Mouse (Mus musculus): ENCODE measurements around the gene Usp40. TPM values are rescaled to one million over a fixed set of nuclear protein-coding genes. Genes with fewer than 3 reads are reported as not detected.

Gene Usp40
- polyA plus RNA-seq, 1 experiment = 4.6 TPM

- WGBS = 88% methylated on average over 3 of the region's 3 CpGs
- no peak overlapping the region for H3K4me3 ChIP-seq (replicated peaks; ENCODE audit: control insufficient read depth, low read depth, low read length)
- TF ChIP-seq CTCF (IDR thresholded peaks at IDR 0.05; ENCODE audit: control insufficient read depth, insufficient read depth, low read length) (no peak), POLR2A (IDR thresholded peaks at IDR 0.05; ENCODE audit: borderline replicate concordance, control insufficient read depth, low read depth, low read length) (no peak)
- H3K4me1 ChIP-seq (ENCODE audit: control insufficient read depth, insufficient read depth, low read length) = no peaks in the 10 kb centered on the region
- H3K27ac ChIP-seq (ENCODE audit: control insufficient read depth, insufficient read depth, low read depth, low read length, poor library complexity) = no peak overlapping the region
Observed at GRCm38 (mm10) chr1:87917361-87917760, 91.0 kb downstream of the Usp40 start.

GRCm38 (mm10) chr1:87913356-87913755 is 95.0 kb downstream of the Usp40 start:
- Histone ChIP-seq H3K4me1 (ENCODE audit: control insufficient read depth, insufficient read depth, low read length) (no peaks in the 10 kb centered on the region), H3K27ac (ENCODE audit: control insufficient read depth, insufficient read depth, low read depth, low read length, poor library complexity) (no peak overlapping the region), H3K4me3 (replicated peaks; ENCODE audit: control insufficient read depth, low read depth, low read length) (no peak overlapping the region)
- TF ChIP-seq POLR2A (IDR thresholded peaks at IDR 0.05; ENCODE audit: borderline replicate concordance, control insufficient read depth, low read depth, low read length) = no peak
- no peak for TF ChIP-seq CTCF (IDR thresholded peaks at IDR 0.05; ENCODE audit: control insufficient read depth, insufficient read depth, low read length)

- TF ChIP-seq CTCF (IDR thresholded peaks at IDR 0.05; ENCODE audit: control insufficient read depth, insufficient read depth, low read length) = no peak
- TF ChIP-seq POLR2A (IDR thresholded peaks at IDR 0.05; ENCODE audit: borderline replicate concordance, control insufficient read depth, low read depth, low read length) = no peak
- Histone ChIP-seq H3K4me1 (ENCODE audit: control insufficient read depth, insufficient read depth, low read length) (no peaks in the 10 kb centered on the region), H3K4me3 (replicated peaks; ENCODE audit: control insufficient read depth, low read depth, low read length) (no peak overlapping the region), H3K27ac (ENCODE audit: control insufficient read depth, insufficient read depth, low read depth, low read length, poor library complexity) (no peak overlapping the region)
- 67% methylated on average over 1 of the region's 1 CpGs for WGBS
Observed at GRCm38 (mm10) chr1:87910428-87910827, 97.9 kb downstream of the Usp40 start.

- Histone ChIP-seq H3K4me3 (replicated peaks; ENCODE audit: control insufficient read depth, low read depth, low read length) (no peak overlapping the region), H3K4me1 (ENCODE audit: control insufficient read depth, insufficient read depth, low read length) (no peaks in the 10 kb centered on the region), H3K27ac (ENCODE audit: control insufficient read depth, insufficient read depth, low read depth, low read length, poor library complexity) (no peak overlapping the region)
- no peak for TF ChIP-seq CTCF (IDR thresholded peaks at IDR 0.05; ENCODE audit: control insufficient read depth, insufficient read depth, low read length)
Observed at GRCm38 (mm10) chr1:87909565-87909964, 98.8 kb downstream of the Usp40 start.

- 76% methylated on average over 3 of the region's 3 CpGs for WGBS
- H3K27ac ChIP-seq (ENCODE audit: control insufficient read depth, insufficient read depth, low read depth, low read length, poor library complexity) = no peak overlapping the region
- no peak overlapping the region for H3K4me3 ChIP-seq (replicated peaks; ENCODE audit: control insufficient read depth, low read depth, low read length)
- TF ChIP-seq CTCF (IDR thresholded peaks at IDR 0.05; ENCODE audit: control insufficient read depth, insufficient read depth, low read length) (no peak), POLR2A (IDR thresholded peaks at IDR 0.05; ENCODE audit: borderline replicate concordance, control insufficient read depth, low read depth, low read length) (no peak)
- no peaks in the 10 kb centered on the region for H3K4me1 ChIP-seq (ENCODE audit: control insufficient read depth, insufficient read depth, low read length)
Observed at GRCm38 (mm10) chr1:87908736-87909135, 99.6 kb downstream of the Usp40 start.

GRCm38 (mm10) chr1:87908006-87908405 is 100.3 kb downstream of the Usp40 start:
- no peak overlapping the region for H3K27ac ChIP-seq (ENCODE audit: control insufficient read depth, insufficient read depth, low read depth, low read length, poor library complexity)
- H3K4me3 ChIP-seq (replicated peaks; ENCODE audit: control insufficient read depth, low read depth, low read length) = no peak overlapping the region
- no peak for TF ChIP-seq CTCF (IDR thresholded peaks at IDR 0.05; ENCODE audit: control insufficient read depth, insufficient read depth, low read length)
- TF ChIP-seq POLR2A (IDR thresholded peaks at IDR 0.05; ENCODE audit: borderline replicate concordance, control insufficient read depth, low read depth, low read length) = no peak
- WGBS = 91% methylated on average over 2 of the region's 2 CpGs
- H3K4me1 ChIP-seq (ENCODE audit: control insufficient read depth, insufficient read depth, low read length) = no peaks in the 10 kb centered on the region

- no peak overlapping the region for H3K27ac ChIP-seq (ENCODE audit: control insufficient read depth, insufficient read depth, low read depth, low read length, poor library complexity)
- H3K4me3 ChIP-seq (replicated peaks; ENCODE audit: control insufficient read depth, low read depth, low read length) = no peak overlapping the region
- TF ChIP-seq CTCF (IDR thresholded peaks at IDR 0.05; ENCODE audit: control insufficient read depth, insufficient read depth, low read length) (peak; percentile 16; the same call in 1 of the 2 replicates), POLR2A (IDR thresholded peaks at IDR 0.05; ENCODE audit: borderline replicate concordance, control insufficient read depth, low read depth, low read length) (no peak)
- no peaks in the 10 kb centered on the region for H3K4me1 ChIP-seq (ENCODE audit: control insufficient read depth, insufficient read depth, low read length)
- 69% methylated on average over 5 of the region's 5 CpGs for WGBS
Observed at GRCm38 (mm10) chr1:87906361-87906956, 101.9 kb downstream of the Usp40 start.

- H3K4me1 ChIP-seq (ENCODE audit: control insufficient read depth, insufficient read depth, low read length) = peaks cover 5% of the 10 kb centered on the region; the same call in 1 of the 2 replicates
- no peak for TF ChIP-seq POLR2A (IDR thresholded peaks at IDR 0.05; ENCODE audit: borderline replicate concordance, control insufficient read depth, low read depth, low read length)
- TF ChIP-seq CTCF (IDR thresholded peaks at IDR 0.05; ENCODE audit: control insufficient read depth, insufficient read depth, low read length) = no peak
- no peak overlapping the region for H3K4me3 ChIP-seq (replicated peaks; ENCODE audit: control insufficient read depth, low read depth, low read length)
- no peak overlapping the region for H3K27ac ChIP-seq (ENCODE audit: control insufficient read depth, insufficient read depth, low read depth, low read length, poor library complexity)
Observed at GRCm38 (mm10) chr1:87902186-87902585, 106.2 kb downstream of the Usp40 start.

GRCm38 (mm10) chr1:87900979-87901378 is 107.4 kb downstream of the Usp40 start:
- TF ChIP-seq POLR2A (IDR thresholded peaks at IDR 0.05; ENCODE audit: borderline replicate concordance, control insufficient read depth, low read depth, low read length) = no peak
- TF ChIP-seq CTCF (IDR thresholded peaks at IDR 0.05; ENCODE audit: control insufficient read depth, insufficient read depth, low read length) = no peak
- Histone ChIP-seq H3K4me3 (replicated peaks; ENCODE audit: control insufficient read depth, low read depth, low read length) (no peak overlapping the region), H3K27ac (ENCODE audit: control insufficient read depth, insufficient read depth, low read depth, low read length, poor library complexity) (peak overlapping the region; percentile 49), H3K4me1 (ENCODE audit: control insufficient read depth, insufficient read depth, low read length) (peaks cover 5% of the 10 kb centered on the region; the same call in 1 of the 2 replicates)
- WGBS = 24% methylated on average over 6 of the region's 6 CpGs

Measured in bone marrow, adult 2 months (tissue).